Mouse (Mus musculus) small intestine, adult 2 months (tissue): ENCODE data around the gene Kynu.

ENCODE experiments used
- CTCF ChIP-seq: fragments of 200-500 bp; IDR thresholded peaks from 2 replicates; pipeline ENCODE4 v1.5.1; 2012; ENCODE audit warnings: low read depth, mild to moderate bottlenecking, control low read depth, inconsistent platforms, low read length, moderate library complexity, mixed read lengths; ENCODE audit not compliant: insufficient replicate concordance, insufficient read length; ENCODE audit errors: extremely low read depth
- POLR2A ChIP-seq: fragments of 200-500 bp; IDR thresholded peaks from 2 replicates; pipeline ENCODE4 v1.6.1; 2012; ENCODE audit warnings: low read depth, mild to moderate bottlenecking, control low read depth, inconsistent platforms, low read length, moderate library complexity

DNA sequence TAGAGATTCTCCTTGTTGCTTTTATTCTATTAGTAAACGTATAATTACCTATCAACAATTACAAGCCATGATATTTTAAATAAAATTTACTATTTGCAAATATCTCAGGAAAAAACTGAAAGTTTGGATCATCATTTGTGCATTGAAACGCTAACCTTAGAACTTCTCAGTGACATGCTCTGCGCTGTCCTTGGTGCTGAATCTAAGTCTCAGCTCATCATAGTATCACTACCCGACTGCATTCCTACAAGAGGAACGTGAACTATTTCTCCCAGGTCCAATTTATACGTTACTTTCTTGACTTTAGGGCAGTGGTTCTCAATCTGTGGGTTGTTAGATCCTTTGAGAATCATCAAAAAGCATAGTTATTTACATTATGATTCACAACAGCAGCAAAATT is 58.4 kb downstream of the Kynu start:
- TF ChIP-seq POLR2A (no peak), CTCF (no peak)
